Mouse (Mus musculus) midbrain, postnatal 0 days (tissue): ENCODE results near the gene Nmb. TPM values are rescaled to one million over a fixed set of nuclear protein-coding genes. Genes with fewer than 3 reads are reported as not detected.
A peak's percentile ranks its signal among the peaks of the same experiment; 100 is the strongest.

Source experiments
- ATAC-seq: fragments of 200-750 bp; cut with Nextera tagmentation; 2 replicates; pipeline ENCODE4 v1.8.0; 2017; ENCODE audit warnings: moderate number of reproducible peaks, mild to moderate bottlenecking, moderate TSS enrichment, moderate library complexity; ENCODE audit not compliant: low FRiP score
- DNase-seq: peaks from one replicate; pipeline ENCODE4 v3.0.0-alpha.2; 2015; ENCODE audit warnings: low spot score
- H3K27ac ChIP-seq: fragments of 300-500 bp; sonication (generic); 2 replicates; pipeline ENCODE4 v1.5.1; 2014; ENCODE audit warnings: low read depth, mild to moderate bottlenecking, low read length, mixed read lengths
- H3K27me3 ChIP-seq: fragments of 300-500 bp; sonication (generic); 2 replicates; pipeline ENCODE4 v1.6.1; 2014; ENCODE audit warnings: low read length, control low read depth, mixed read lengths; ENCODE audit not compliant: insufficient read depth
- H3K36me3 ChIP-seq: fragments of 300-500 bp; sonication (generic); 2 replicates; pipeline ENCODE4 v1.6.1; 2014; ENCODE audit warnings: low read length, control low read depth, mixed read lengths; ENCODE audit not compliant: insufficient read depth
- H3K4me1 ChIP-seq: fragments of 300-500 bp; sonication (generic); 2 replicates; pipeline ENCODE4 v1.6.1; 2014; ENCODE audit warnings: mild to moderate bottlenecking, control low read depth, antibody characterized with exemption, low read length, mixed read lengths; ENCODE audit not compliant: insufficient read depth
- H3K4me2 ChIP-seq: fragments of 300-500 bp; sonication (generic); 2 replicates; pipeline ENCODE4 v1.6.1; 2014; ENCODE audit warnings: low read depth, mild to moderate bottlenecking, low read length, mixed read lengths; ENCODE audit not compliant: poor library complexity, severe bottlenecking
- H3K4me3 ChIP-seq: fragments of 300-500 bp; sonication (generic); 2 replicates; pipeline ENCODE4 v1.5.1; 2014; ENCODE audit warnings: low read depth, mild to moderate bottlenecking, low read length, moderate library complexity
- H3K9ac ChIP-seq: fragments of 300-500 bp; sonication (generic); replicated peaks from 2 replicates; pipeline ENCODE4 v1.6.1; 2014; ENCODE audit warnings: mild to moderate bottlenecking, low read length, moderate library complexity, mixed read lengths; ENCODE audit not compliant: poor library complexity, severe bottlenecking
- H3K9me3 ChIP-seq: fragments of 300-500 bp; sonication (generic); 2 replicates; pipeline ENCODE4 v1.6.1; 2016; ENCODE audit warnings: low read length, control low read depth
- CTCF ChIP-seq: IDR thresholded peaks from 2 replicates; pipeline ENCODE4 v1.5.1; 2016; ENCODE audit warnings: antibody characterized with exemption, mild to moderate bottlenecking
- WGBS: fragments of 180-500 bp; shearing (Covaris S2); extraction: QIAGEN DNeasy Blood & Tissue Kit; methylation state at CpG from one replicate; pipeline ENCODE4 v1.1.7; 2014; 5-methylcytosine and 5-hydroxymethylcytosine counted together
- polyA plus RNA-seq: library from polyadenylated mRNA; unstranded; fragments of >200 nt; fragmentation: Nextera tagmentation; extraction: Ambion mirVana; gene quantifications from 2 replicates; pipeline ENCODE4 v1.2.1, GENCODE M21; 2015
- total RNA-seq: library from RNA; depleted of rRNA; stranded (reverse); fragments of >200 nt; gene quantifications from 2 replicates; pipeline ENCODE4 v1.2.3, GENCODE M21; 2014

Nmb gene
- total and polyA plus RNA-seq, 2 experiments from 2014 or later = 9.4 to 13.0 TPM

DNA sequence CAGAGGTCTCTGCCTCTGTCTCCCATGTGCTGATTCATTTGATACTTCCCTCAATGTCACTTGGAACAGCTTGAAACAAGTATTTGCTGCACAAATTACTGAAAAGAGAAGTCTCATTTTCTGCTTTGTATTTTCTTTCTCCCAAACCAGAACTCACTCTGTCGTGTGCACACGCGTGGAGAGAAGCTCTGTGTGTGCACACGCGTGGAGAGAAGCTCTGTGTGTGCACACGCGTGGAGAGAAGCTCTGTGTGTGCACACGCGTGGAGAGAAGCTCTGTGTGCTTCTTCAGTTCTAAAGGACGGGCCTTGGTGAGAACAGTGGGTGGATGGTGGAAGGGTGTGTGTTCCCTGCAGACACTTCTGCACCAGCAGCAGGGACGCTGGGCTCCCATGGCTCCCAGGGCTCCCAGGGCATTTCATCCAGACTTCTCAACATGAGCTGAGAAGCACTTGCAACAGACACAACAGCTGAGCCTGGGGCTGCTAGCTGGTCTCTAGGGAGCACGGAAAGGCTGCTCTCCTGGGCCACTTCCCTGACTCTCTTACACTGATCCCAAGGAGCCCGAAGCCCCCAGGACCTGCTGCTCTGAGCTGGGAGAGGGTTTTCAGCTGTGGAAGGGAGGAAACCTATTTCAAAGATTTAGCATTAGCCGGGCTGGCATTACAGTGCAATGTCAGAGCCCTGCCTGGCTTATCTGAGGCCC is 9.9 kb downstream of the Nmb start:
- H3K36me3 ChIP-seq = peaks cover 53% of the 10 kb centered on the region
- H3K27ac ChIP-seq = no peak overlapping the region
- no peaks in the 10 kb centered on the region for H3K27me3 ChIP-seq
- DNase-seq (no peak), ATAC-seq (no peak)
- no peak overlapping the region for H3K4me2 ChIP-seq
- H3K9me3 ChIP-seq = no peaks in the 10 kb centered on the region
- 97% methylated on average over 14 of the region's 14 CpGs for WGBS
- TF ChIP-seq CTCF = no peak
- no peak overlapping the region for H3K4me3 ChIP-seq
- no peaks in the 10 kb centered on the region; the same call in 1 of the 2 replicates for H3K4me1 ChIP-seq
- H3K9ac ChIP-seq = no peak overlapping the region

DNA sequence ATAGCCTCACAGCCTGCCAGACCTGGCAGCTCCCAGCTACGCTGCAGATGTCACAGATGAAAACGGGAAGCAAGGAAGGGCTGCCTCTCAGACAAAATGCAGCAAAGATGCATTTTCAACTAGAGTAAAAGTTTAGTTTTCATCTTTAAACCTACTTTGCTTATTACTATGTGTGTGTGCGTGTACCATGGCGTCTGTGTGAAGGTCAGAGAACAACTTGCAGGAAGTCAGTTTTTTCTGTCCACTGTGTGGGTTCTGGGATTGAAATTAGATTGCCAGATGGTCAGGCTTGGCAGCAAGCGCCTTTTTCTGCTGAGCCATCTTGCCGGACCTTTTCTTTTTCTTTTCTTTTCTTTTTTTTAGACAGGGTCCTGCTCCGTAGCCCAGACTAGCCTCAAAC is 10.7 kb downstream of the Nmb start:
- DNase-seq (no peak), ATAC-seq (no peak)
- peaks cover 53% of the 10 kb centered on the region for H3K36me3 ChIP-seq
- no peaks in the 10 kb centered on the region for H3K9me3 ChIP-seq
- TF ChIP-seq CTCF = no peak
- no peak overlapping the region for H3K9ac ChIP-seq
- H3K4me2 ChIP-seq = no peak overlapping the region
- H3K4me3 ChIP-seq = no peak overlapping the region
- WGBS = 84% methylated on average over 7 of the region's 7 CpGs
- H3K27ac ChIP-seq = no peak overlapping the region
- H3K27me3 ChIP-seq = no peaks in the 10 kb centered on the region
- no peaks in the 10 kb centered on the region for H3K4me1 ChIP-seq

DNA sequence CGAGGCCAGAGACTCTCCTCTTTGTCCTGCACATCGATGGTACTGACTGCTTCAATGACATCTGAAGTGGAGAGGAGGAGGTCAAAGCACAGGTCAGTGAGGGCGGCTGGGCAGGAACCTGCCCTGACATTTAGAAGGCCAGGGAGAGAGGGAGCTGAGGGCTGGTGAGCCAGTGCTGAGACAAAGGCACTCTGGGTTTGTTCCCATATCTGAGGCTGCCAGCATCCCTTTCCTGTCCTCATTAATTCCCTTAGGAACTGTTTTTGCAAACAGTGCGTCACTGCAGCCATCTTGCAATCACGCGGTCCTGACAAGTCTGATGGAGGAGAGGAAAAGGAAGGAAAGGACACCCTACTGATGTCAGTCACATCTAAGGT is 11.1 kb downstream of the Nmb start:
- Histone ChIP-seq H3K27ac (no peak overlapping the region), H3K4me2 (no peak overlapping the region), H3K4me3 (no peak overlapping the region), H3K9me3 (no peaks in the 10 kb centered on the region), H3K27me3 (no peaks in the 10 kb centered on the region), H3K4me1 (no peaks in the 10 kb centered on the region), H3K36me3 (peaks cover 53% of the 10 kb centered on the region), H3K9ac (no peak overlapping the region)
- DNase-seq (no peak), ATAC-seq (no peak)
- WGBS = 86% methylated on average over 6 of the region's 6 CpGs
- TF ChIP-seq CTCF = no peak

DNA sequence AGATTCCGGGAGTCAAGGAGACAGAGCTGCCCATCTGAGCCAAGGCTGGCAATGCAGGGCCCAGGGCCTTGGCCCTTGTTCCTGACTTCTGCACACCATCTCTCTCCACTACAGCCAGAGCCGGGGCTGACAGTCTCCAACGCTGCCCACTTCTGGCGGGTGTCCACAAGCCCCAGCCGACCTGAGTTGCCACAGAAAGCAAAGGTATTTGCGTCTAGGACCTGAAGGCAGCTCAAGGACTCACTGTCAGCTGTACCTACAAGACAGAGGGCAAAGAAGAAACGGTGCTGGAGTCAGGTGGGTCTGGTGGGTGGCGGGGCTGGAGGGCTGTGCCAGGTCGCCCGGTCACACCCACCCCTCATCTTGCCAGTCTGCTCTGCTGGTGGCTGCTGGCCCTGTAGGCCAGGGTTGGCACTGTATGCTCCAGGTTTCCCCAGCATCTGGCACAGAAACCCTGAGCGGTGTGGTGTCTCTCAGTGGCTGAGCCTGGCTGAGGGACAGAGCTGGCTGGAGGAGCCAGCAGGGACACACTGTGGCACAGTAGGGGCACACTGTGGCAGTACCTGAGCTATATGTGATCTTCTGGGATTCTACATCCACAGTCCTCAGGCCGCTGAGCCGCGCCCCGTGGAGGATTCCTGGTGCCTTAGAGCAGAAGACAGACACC is 11.7 kb downstream of the Nmb start:
- no peaks in the 10 kb centered on the region for H3K4me1 ChIP-seq
- no peak overlapping the region for H3K9ac ChIP-seq
- 94% methylated on average over 15 of the region's 15 CpGs for WGBS
- DNase-seq (no peak), ATAC-seq (no peak)
- H3K4me3 ChIP-seq = no peak overlapping the region
- no peaks in the 10 kb centered on the region for H3K9me3 ChIP-seq
- TF ChIP-seq CTCF = no peak
- no peaks in the 10 kb centered on the region for H3K27me3 ChIP-seq
- H3K27ac ChIP-seq = no peak overlapping the region
- peaks cover 51% of the 10 kb centered on the region for H3K36me3 ChIP-seq
- no peak overlapping the region for H3K4me2 ChIP-seq

DNA sequence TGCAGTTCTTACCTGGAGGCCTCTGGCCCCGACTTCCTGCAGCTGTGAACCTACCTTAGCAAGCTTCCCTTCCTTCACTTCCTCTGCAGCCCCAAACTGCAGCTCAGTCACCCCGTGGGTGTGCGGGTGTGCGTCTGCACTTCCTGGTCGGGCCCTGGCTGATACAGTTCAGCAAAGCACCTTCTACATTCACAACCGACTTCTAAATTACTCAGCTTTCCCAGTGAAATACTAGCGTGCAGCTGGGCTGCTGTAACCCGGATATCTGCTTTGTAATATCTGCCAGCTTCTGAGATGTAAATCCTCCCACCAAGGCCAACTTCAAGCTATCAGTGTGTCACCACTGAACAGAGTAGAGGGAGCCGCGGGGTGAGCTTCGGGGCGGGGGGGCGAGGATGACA is 15.0 kb downstream of the Nmb start:
- no peak for TF ChIP-seq CTCF
- H3K4me3 ChIP-seq = no peak overlapping the region
- H3K27ac ChIP-seq = peak overlapping the region; percentile 26; the same call in 1 of the 2 replicates
- H3K4me1 ChIP-seq = no peaks in the 10 kb centered on the region
- peaks cover 37% of the 10 kb centered on the region for H3K36me3 ChIP-seq
- H3K9me3 ChIP-seq = no peaks in the 10 kb centered on the region
- 84% methylated on average over 13 of the region's 13 CpGs for WGBS
- H3K27me3 ChIP-seq = no peaks in the 10 kb centered on the region
- H3K4me2 ChIP-seq = no peak overlapping the region
- DNase-seq (no peak), ATAC-seq (no peak)
- no peak overlapping the region for H3K9ac ChIP-seq

DNA sequence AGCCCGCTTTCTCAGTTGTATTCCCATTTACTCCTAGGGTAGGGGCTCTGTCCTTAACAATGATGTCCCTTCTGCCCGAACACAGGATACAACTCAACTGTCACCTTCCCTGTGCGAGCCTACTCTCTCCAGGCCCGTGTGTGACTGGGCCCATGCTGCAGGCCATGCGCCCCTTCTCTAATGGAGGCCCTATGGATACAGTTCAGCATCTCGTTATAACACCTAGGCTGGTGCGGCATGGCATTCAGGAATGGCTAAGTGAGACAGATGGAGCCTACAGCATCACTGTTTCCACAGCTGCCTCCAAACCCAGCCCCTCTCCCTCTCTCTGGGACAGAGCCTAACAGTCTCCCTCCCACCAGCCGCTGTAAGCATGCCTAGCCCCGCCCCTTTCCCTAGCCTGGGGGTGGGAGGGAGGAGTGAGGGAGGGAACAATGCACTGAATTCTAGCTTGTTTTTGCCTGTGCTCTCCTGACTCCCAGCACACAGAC is 15.8 kb downstream of the Nmb start:
- WGBS = 46% methylated on average over 9 of the region's 9 CpGs
- H3K9me3 ChIP-seq = no peaks in the 10 kb centered on the region
- H3K9ac ChIP-seq = no peak overlapping the region
- H3K4me1 ChIP-seq = no peaks in the 10 kb centered on the region
- TF ChIP-seq CTCF = no peak
- no peaks in the 10 kb centered on the region for H3K27me3 ChIP-seq
- H3K4me3 ChIP-seq = no peak overlapping the region
- H3K27ac ChIP-seq = peak overlapping the region; percentile 26; the same call in 1 of the 2 replicates
- H3K4me2 ChIP-seq = no peak overlapping the region
- peak; percentile 73 for DNase-seq
- peak; percentile 45; the same call in 1 of the 2 replicates for ATAC-seq
- H3K36me3 ChIP-seq = peaks cover 33% of the 10 kb centered on the region
